Mouse (Mus musculus) spleen, postnatal 0 days (tissue): Measurements from ENCODE around the gene Taf9b. TPM values are rescaled to one million over a fixed set of nuclear protein-coding genes. Genes with fewer than 3 reads are reported as not detected.

Source experiments
- polyA plus RNA-seq: library from polyadenylated mRNA; unstranded; fragments of >200 nt; fragmentation: Nextera tagmentation; extraction: Ambion mirVana; gene quantifications from 2 replicates; pipeline ENCODE4 v1.2.1, GENCODE M21; 2015

Taf9b gene
- polyA plus RNA-seq: 7.5 and 7.6 TPM in 2 replicates

GRCm38 (mm10) chrX:106221058-106221457 lies at the start of gene Taf9b:
TSS of gene Taf9b (minus strand) at chrX:106221158.

GRCm38 (mm10) chrX:106255276-106255675 lies 34.3 kb upstream of the Taf9b start, which contains the start of gene Fnd3c2:
TSS of gene Fnd3c2 (minus strand) at chrX:106255376.

GRCm38 (mm10) chrX:106186713-106187649 lies 34.0 kb downstream of the Taf9b start, which contains the start of gene Pgk1:
TSS of gene Pgk1 (plus strand) at chrX:106187100.

Other genes with a start within 250 kb of the Taf9b start
- gene Magt1, start 209.3 kb downstream of the Taf9b start, polyA plus RNA-seq: 22.6 and 26.5 TPM in 2 replicates
- gene Cox7b, start 205.5 kb downstream of the Taf9b start, polyA plus RNA-seq: 308 and 316 TPM in 2 replicates
- gene Atp7a, start 193.9 kb downstream of the Taf9b start, polyA plus RNA-seq: 4.7 and 6.3 TPM in 2 replicates
- 3.2 and 4.4 TPM in 2 replicates for gene Tlr13, start 78.0 kb downstream of the Taf9b start, polyA plus RNA-seq
- 104 and 111 TPM in 2 replicates for gene Pgk1, start 34.1 kb downstream of the Taf9b start, polyA plus RNA-seq
- not detected in 2 replicates for gene Fnd3c2, start 34.2 kb upstream of the Taf9b start, polyA plus RNA-seq